Mouse (Mus musculus): ENCODE data around the gene Ifrd2.

The Ifrd2 gene

GRCm38 (mm10) chr9:107634406-107635278 is 47.2 kb downstream of the Ifrd2 start:
- DNase-seq (ENCODE audit: low read depth in 1 of 2, low spot score in 2 of 2): no peak

- DNase-seq (ENCODE audit: low read depth in 1 of 2, low spot score in 2 of 2): peak; percentile 94 to 96
Measured at GRCm38 (mm10) chr9:107635279-107636028, 48.0 kb downstream of the Ifrd2 start, which contains the start of gene Gnai2. TSS of gene Gnai2 (minus strand) at chr9:107635367.

GRCm38 (mm10) chr9:107637070-107637469 is 49.6 kb downstream of the Ifrd2 start:
- DNase-seq (ENCODE audit: low read depth in 1 of 2, low spot score in 2 of 2): no peak

- DNase-seq (ENCODE audit: low read depth in 1 of 2, low spot score in 2 of 2): peak; percentile 66 to 72
Measured at GRCm38 (mm10) chr9:107640257-107640772, 52.9 kb downstream of the Ifrd2 start.

- DNase-seq (ENCODE audit: low read depth in 1 of 2, low spot score in 2 of 2): no peak
Measured at GRCm38 (mm10) chr9:107641666-107642065, 54.2 kb downstream of the Ifrd2 start.
